Mouse (Mus musculus) bone marrow, adult 2 months (tissue): ENCODE data around the gene Nt5c1a.

Experiments
- CTCF ChIP-seq: fragments of 200-500 bp; IDR thresholded peaks from 2 replicates; pipeline ENCODE4 v1.5.1; 2011; ENCODE audit warnings: low read length, control low read depth; ENCODE audit not compliant: control insufficient read depth, insufficient read depth
- POLR2A ChIP-seq: fragments of 200-500 bp; IDR thresholded peaks from 2 replicates; pipeline ENCODE4 v1.6.1; 2011; ENCODE audit warnings: low read depth, mild to moderate bottlenecking, control low read depth, low read length, borderline replicate concordance; ENCODE audit not compliant: control insufficient read depth

DNA sequence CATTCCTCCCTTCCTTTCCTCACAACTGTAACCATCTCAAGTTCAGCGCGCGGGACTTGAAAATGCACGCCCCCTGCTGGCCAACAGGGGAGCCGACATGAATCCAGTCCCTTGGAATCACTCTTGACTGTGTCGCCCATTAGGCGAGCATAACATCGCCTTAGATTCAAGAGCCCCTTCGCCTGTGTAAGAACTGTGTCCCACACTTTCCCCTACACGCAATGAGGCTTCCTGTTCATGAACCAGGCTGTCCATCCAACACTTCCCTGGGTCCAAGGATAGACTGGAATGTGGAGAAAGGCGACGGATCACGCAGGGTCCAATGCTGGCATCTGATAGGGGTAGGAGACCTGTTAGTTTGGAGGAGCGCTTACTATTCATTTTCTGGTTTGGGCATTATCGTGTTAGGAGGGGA lies 526 bp upstream of the Nt5c1a start:
- TF ChIP-seq CTCF (peak; percentile 67), POLR2A (no peak)
